Mouse (Mus musculus) lung, postnatal 0 days (tissue): ENCODE data around the gene Btg2.

Experiments
- CTCF ChIP-seq: IDR thresholded peaks from 2 replicates; pipeline ENCODE4 v1.5.1; 2016; ENCODE audit warnings: antibody characterized with exemption, mild to moderate bottlenecking
- EP300 ChIP-seq: IDR thresholded peaks from 2 replicates; pipeline ENCODE4 v1.6.1; 2016; ENCODE audit warnings: antibody characterized with exemption, mild to moderate bottlenecking, control low read depth

DNA sequence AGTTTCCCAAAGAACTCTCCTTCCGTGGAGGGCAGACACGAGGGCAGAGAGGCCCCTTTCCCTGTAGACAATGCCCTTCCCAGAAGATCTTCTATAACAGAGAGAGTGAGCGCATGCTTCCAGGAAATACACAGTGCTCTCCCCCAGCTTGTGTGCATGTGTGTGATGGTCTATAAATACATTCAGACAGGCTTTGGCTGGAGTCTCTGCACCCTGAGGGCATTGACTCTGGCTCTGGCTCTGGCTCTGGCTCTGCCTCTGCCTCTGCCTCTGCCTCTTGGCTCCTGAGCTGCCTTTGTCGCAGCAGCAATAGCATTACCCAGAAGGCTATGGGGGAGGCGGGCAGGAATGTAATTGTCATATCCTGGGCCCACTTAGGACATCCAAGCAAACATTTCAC lies 24.9 kb upstream of the Btg2 start:
- TF ChIP-seq CTCF (no peak), EP300 (no peak; the same call in 1 of the 2 replicates)
